Mouse (Mus musculus): ENCODE measurements at regions not wholly inside any gene's neighbourhood (a gene's known extent, or its start where the extent isn't known, plus 50 kb on each side); places are given as distances from the start of the nearest gene placed in this dataset.

- no peak for DNase-seq (ENCODE audit: low read depth, low spot score)
Observed at GRCm38 (mm10) chr9:61046517-61046916, 252.2 kb downstream of the Uaca start.

DNA sequence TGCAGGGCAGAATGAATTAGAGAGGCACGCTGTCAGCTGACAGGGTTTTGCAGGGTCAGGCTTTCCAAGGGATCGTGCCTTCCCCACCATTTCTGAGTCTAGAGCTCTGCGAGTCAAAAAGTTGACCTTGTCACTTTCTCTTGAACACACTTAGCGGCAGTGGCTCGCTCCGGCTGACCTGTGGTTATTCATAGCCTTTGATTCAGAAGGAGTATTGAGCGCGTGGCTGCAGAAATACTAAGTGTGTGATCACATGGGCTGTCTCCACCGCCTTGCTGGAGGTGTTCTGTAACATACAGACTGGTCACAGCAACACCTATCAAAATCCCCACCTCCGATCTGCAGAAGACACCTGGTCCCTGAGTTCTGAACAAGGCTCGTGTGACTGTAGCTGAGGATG is 252.9 kb downstream of the Uaca start:
- no peak for DNase-seq (ENCODE audit: low read depth, low spot score)

DNA sequence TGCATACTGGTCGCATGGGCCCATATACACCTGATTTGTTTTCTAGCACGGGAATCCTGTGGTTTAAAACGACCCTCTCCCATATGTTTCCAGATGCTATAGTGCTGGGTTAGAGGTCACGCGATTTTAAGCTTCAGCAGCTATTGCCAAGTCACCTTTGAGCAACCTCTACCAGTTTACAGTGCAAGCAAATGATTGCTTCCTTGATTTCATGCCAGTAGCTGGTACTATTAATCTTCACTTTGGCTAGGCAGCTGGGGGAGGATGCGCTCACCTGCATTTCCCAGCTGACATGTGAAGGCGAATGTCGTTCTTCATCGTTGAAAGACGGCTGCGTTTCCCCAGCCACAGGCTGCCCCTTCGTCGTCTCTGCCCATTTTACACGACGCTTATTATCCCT is 254.2 kb downstream of the Uaca start:
- no peak for DNase-seq (ENCODE audit: low read depth, low spot score)

DNA sequence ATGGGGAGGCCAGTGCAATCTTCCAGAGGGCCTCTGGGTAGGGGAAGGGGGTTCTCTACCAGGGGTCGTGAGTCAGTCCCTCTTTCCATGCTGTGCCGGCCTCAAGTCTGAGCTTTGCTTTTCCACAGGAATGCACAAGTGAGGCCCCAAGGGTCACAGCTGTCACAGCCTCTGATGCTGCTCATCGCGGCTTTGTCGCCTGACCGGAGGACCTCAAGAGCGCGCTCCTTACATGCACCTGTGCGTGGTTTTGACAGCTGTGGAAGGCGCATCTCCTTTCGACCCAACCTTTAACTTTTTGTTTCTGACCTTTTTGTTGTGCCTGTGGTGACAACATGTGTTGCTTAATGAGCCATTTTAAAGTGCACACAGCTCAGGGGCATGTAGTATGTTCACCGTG is 258.3 kb downstream of the Uaca start:
- no peak for DNase-seq (ENCODE audit: low read depth, low spot score)

DNA sequence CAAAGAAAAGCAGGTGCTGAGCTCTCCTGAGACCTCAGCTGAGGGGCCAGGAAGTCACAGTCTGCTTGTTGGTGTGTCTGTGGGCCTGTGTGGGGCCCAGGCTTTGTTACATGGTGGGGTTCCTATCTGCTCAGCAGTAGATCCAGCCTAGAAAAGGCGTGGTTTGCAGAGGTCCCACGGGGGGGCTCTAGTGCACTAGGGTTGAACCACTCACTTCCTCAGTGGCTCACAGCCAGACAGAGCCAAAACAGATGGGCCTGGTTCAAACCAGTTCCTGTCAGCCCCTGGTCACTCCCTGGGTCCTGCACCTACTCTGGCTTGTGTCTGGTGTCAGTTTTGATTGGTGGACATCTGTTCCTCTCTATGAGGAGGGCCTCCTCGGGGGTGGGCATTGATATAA is 260.1 kb downstream of the Uaca start:
- no peak for DNase-seq (ENCODE audit: low read depth, low spot score)

DNA sequence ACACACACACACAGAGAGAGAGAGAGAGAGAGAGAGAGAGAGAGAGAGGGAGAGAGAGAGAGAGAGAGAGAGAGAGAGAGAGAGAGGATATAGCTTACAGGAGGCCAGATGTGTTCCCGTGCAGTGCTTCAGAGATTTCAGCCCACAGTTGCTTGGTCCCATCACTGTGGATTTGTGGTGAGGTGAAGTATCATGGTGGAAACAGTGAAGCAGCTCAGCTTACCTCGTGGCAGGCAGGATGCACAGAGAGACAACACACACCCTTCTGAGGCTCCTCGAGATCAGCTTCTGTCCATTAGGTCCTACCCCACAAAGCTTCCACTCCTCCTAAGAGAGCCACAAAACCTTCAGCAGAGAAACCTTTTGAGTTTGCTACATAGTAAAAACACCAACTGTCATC is 261.1 kb downstream of the Uaca start:
- DNase-seq (ENCODE audit: low read depth, low spot score): no peak

- DNase-seq (ENCODE audit: low read depth, low spot score): no peak
Observed at GRCm38 (mm10) chr9:61055928-61056730, 261.8 kb downstream of the Uaca start.

- DNase-seq (ENCODE audit: low read depth, low spot score): no peak
Observed at GRCm38 (mm10) chr9:61056731-61057270, 262.5 kb downstream of the Uaca start.

DNA sequence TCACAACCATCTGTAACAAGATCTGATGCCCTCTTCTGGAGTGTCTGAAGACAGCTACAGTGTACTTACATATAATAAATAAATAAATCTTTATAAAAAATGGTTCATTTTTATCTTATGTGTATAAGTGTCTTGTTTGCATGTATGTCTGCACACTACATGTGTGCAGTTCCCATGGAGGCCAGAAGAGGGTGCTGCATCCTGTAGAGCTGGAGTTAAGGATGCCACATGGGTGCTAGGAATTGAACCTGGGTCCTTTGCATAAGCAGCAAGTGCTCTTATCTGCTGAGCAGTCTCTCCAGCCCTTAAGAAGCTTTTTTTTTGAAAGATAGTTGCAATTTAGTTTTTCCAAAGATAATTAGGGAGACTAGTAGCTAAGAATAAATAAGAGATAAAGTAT is 264.9 kb downstream of the Uaca start:
- no peak for DNase-seq (ENCODE audit: low read depth, low spot score)

DNA sequence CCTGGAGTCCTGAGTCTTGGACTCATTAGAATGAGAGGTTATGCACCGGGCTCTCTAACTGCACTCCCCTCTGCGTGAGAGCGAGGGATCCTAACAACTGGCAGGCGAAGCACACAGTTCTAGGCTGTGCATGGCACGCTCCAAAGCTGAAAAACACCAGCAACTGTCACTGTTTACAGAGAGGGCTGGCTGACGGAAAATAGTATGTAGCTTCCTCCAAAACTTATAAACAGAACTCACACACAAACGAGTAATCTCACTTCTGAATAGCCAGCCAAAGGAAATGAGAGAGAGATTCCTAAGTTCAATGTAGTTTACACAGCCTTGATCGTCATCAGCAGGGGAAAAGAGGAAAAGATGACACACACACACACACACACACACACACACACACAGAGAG is 266.6 kb downstream of the Uaca start:
- no peak for DNase-seq (ENCODE audit: low read depth, low spot score)

DNA sequence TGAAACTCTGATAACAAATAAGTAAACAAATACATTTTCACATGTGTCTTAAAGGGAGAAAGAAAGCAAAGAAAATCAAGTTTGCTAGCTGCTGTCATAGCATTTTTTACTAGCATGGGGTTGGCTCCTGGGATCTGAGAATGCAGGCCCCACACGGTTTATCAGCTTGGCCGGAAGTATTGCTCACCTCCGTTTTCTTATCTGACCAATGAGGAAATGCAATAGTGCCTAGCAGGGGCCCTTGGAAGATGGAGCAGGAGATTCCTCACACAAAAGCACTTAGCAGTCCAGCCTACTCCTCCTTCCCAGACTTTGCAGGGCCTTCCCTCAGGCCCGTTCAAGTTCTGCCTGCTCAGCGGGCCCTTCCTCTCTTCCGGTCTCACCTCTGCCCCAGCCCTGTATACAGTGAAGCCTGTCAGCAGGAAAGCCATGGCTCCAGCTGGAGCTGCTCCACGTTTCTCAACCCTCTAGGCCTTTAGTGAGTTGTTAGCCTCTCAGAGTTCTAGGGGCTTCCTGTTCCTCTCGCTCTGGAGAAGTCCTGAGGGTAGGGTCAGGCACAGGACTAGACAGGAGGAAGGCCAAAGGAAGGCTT is 270.5 kb downstream of the Uaca start:
- DNase-seq (ENCODE audit: low read depth, low spot score): no peak

DNA sequence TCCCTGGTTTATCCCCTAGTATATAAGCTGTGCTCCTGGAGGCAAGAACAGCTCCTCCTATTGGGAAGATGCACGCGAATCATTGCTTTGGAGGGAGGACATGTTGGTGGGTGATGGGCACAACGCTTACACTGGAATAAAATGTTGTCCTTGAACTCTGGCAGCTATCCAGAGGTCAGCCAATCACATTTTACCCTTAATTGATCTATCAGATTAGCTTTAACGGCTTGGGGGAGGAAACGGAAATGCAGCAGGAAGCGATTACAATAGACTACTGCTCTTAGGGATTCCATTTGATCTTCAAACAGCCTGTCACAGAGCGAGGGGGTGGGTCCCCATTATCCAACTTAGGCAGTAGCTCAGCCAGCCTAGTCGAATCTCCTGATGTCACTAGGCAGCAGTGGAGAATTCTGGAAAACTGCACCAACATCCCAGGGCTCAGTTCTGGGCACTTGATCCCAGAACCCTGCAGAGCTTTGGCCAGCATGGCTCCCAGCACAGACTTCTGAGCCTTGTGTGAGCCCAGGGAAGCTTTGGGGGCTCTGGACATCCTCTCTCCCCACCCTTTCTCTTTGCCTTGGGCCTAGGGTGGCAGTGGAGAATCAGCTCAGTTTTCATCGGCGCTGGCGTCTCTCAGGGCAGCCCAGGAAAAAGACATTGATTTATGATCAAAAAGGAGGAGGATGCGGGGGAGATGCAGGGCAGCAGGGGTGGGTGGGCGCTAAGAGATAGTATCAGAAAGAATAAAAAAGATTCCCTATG is 275.4 kb downstream of the Uaca start:
- DNase-seq (ENCODE audit: low read depth, low spot score): no peak

GRCm38 (mm10) chr9:61070315-61070707 is 276.0 kb downstream of the Uaca start:
- no peak for DNase-seq (ENCODE audit: low read depth, low spot score)

GRCm38 (mm10) chr9:61070861-61071260 is 276.5 kb downstream of the Uaca start:
- no peak for DNase-seq (ENCODE audit: low read depth, low spot score)

- DNase-seq (ENCODE audit: low read depth, low spot score): no peak
Observed at GRCm38 (mm10) chr9:61073482-61073881, 279.1 kb downstream of the Uaca start.

- no peak for DNase-seq (ENCODE audit: low read depth, low spot score)
Observed at GRCm38 (mm10) chr9:61075071-61075470, 280.7 kb downstream of the Uaca start.

DNA sequence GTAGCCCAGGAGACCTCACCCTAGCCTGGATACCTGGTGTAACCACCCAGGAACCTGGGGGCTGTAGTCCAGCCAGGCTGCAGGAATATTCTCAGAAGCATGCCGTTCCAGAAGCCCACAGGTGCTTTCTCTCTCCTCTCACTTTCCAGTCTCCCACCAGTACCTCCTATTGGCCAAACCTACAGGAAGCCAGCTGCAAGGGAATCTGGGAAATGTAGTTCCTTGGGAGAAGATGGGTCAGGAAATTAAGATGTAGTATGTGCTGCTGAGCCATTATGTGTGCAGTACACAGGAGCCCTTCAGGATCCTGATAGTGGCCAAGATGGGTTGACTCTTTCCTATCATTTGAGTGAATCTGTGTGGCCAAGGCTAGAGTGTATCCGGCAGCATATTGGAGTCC is 282.8 kb downstream of the Uaca start:
- no peak for DNase-seq (ENCODE audit: low read depth, low spot score)

GRCm38 (mm10) chr9:61077807-61078206 is 283.5 kb downstream of the Uaca start:
- no peak for DNase-seq (ENCODE audit: low read depth, low spot score)

DNA sequence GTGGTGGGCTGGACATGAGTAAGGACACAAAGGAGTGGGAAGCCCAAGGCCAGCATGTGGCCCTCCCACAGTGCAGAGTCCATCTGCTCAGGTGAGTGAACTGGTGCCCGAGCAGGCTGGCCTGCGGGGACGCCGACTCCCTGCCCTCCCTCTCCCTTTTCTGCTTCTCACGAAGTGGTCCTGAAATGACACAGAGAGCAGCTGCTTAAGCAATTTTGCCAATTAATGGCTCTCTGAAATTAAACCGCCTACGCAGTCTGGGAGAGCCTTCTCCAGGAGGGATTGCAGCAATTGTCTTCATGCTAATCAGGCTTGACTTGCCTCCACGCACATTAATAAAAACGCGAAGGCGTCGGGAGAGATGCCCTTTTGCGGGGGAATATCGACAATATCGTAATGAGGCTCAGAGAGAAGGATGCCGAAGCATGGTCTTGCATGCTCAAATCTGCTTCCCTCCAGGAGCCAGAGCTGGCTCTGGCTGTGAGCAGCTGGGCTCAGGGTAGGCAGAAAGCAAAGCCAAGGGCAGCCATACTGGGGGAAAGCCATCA is 287.2 kb downstream of the Uaca start:
- no peak for DNase-seq (ENCODE audit: low read depth, low spot score)

DNA sequence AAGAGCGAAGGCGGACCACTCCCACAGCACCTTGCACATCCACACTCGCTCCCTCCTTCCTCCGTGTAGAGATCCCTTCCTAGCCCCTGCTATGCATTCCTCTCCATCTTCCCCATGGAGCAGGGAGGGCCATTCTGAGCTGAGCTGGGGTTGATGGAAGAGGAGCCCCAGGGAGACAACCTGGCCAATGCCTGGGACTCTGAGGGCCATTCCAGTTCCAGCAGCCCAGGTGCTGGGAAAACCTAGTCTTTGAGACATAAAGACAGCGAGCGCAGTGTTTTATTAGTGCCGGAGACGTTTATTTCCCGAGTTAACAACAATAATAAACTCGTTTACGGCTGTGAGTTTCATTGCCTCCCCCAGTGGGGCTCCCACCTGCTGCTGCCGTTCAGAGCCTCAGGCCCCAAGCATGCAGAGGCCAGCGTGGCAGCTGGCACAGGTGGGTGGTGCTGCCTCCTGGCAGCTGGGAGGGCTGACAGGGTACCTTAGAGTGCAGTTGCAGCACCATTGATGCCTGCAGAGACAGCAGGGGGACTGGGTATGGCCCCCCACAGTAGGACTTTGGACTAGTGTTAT is 287.4 kb upstream of the Tle3 start:
- no peak for DNase-seq (ENCODE audit: low read depth, low spot score)

DNA sequence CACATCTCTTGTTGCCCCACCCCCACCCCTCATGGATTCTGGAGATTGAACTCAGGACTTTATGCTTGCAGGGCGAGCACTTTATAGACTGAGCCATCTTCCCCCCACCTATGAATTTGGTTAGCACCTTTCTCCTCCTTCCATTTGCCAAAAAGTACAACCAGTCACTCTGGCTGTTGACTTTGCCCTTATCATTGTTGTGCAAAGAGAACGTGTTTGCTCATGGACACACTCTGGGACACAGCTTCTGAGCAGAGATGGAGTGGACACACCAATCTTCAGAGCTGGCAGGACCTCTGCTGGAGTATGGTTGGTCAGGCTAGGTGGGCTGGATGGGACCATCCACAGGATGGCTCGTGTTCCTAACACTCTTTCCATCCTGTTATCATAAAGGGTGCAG is 285.1 kb upstream of the Tle3 start:
- DNase-seq (ENCODE audit: low read depth, low spot score): no peak

Measured in retina, adult 2 months (tissue).